Mouse (Mus musculus) heart, postnatal 0 days (tissue): ENCODE results near the gene Cln6. TPM values are rescaled to one million over a fixed set of nuclear protein-coding genes. Genes with fewer than 3 reads are reported as not detected.
"Not testable (repeated sequence)": the region's sequence is repeated elsewhere in the genome, so short reads cannot be mapped to it uniquely, and the experiment has no call there.

ENCODE experiments used
- ATAC-seq: fragments of 200-750 bp; cut with Nextera tagmentation; 2 replicates; pipeline ENCODE4 v1.8.0; 2017; ENCODE audit warnings: low read depth, moderate number of reproducible peaks, moderate library complexity; ENCODE audit not compliant: insufficient read depth
- DNase-seq: peaks from one replicate; pipeline ENCODE4 v3.0.0-alpha.2; 2016; ENCODE audit warnings: low spot score
- H3K27ac ChIP-seq: fragments of 300-500 bp; sonication (generic); 2 replicates; pipeline ENCODE4 v1.5.1; 2014; ENCODE audit warnings: low read depth, mild to moderate bottlenecking
- H3K27me3 ChIP-seq: fragments of 300-500 bp; sonication (generic); 2 replicates; pipeline ENCODE4 v1.6.1; 2014; ENCODE audit warnings: low read length, mixed read lengths; ENCODE audit not compliant: control insufficient read depth, insufficient read depth
- H3K36me3 ChIP-seq: fragments of 300-500 bp; sonication (generic); replicated peaks from 2 replicates; pipeline ENCODE4 v1.6.1; 2014; ENCODE audit warnings: low read length, mixed read lengths; ENCODE audit not compliant: control insufficient read depth, insufficient read depth
- H3K4me1 ChIP-seq: fragments of 300-500 bp; sonication (generic); 2 replicates; pipeline ENCODE4 v1.6.1; 2014; ENCODE audit warnings: antibody characterized with exemption; ENCODE audit not compliant: control insufficient read depth, insufficient read depth
- H3K4me2 ChIP-seq: fragments of 300-500 bp; sonication (generic); 2 replicates; pipeline ENCODE4 v1.6.1; 2014; ENCODE audit warnings: low read depth, mild to moderate bottlenecking, low read length, moderate library complexity
- H3K4me3 ChIP-seq: fragments of 300-500 bp; sonication (generic); 2 replicates; pipeline ENCODE4 v1.5.1; 2014; ENCODE audit warnings: low read depth, low read length
- H3K9ac ChIP-seq: fragments of 300-500 bp; sonication (generic); replicated peaks from 2 replicates; pipeline ENCODE4 v1.6.1; 2014; ENCODE audit warnings: low read depth, low read length, mixed read lengths
- H3K9me3 ChIP-seq: fragments of 300-500 bp; sonication (generic); replicated peaks from 2 replicates; pipeline ENCODE4 v1.6.1; 2016; ENCODE audit warnings: low read length; ENCODE audit not compliant: control insufficient read depth
- CTCF ChIP-seq: IDR thresholded peaks from 2 replicates; pipeline ENCODE4 v1.5.1; 2016; ENCODE audit warnings: antibody characterized with exemption, control low read depth, low read depth
- EP300 ChIP-seq: IDR thresholded peaks from 2 replicates; pipeline ENCODE4 v1.6.1; 2016; ENCODE audit warnings: antibody characterized with exemption, low read depth
- WGBS: fragments of 180-500 bp; shearing (Covaris S2); extraction: QIAGEN DNeasy Blood & Tissue Kit; methylation state at CpG from one replicate; pipeline ENCODE4 v1.1.7; 2014; 5-methylcytosine and 5-hydroxymethylcytosine counted together
- polyA plus RNA-seq: library from polyadenylated mRNA; unstranded; fragments of >200 nt; fragmentation: Nextera tagmentation; extraction: Ambion mirVana; gene quantifications from 2 replicates; pipeline ENCODE4 v1.2.1, GENCODE M21; 2015
- total RNA-seq: library from RNA; depleted of rRNA; stranded (reverse); fragments of >200 nt; gene quantifications from 2 replicates; pipeline ENCODE4 v1.2.3, GENCODE M21; 2014; ENCODE audit warnings: low replicate concordance

Cln6 gene
- total and polyA plus RNA-seq, 2 experiments from 2014 or later: 12.3 to 38.3 TPM

DNA sequence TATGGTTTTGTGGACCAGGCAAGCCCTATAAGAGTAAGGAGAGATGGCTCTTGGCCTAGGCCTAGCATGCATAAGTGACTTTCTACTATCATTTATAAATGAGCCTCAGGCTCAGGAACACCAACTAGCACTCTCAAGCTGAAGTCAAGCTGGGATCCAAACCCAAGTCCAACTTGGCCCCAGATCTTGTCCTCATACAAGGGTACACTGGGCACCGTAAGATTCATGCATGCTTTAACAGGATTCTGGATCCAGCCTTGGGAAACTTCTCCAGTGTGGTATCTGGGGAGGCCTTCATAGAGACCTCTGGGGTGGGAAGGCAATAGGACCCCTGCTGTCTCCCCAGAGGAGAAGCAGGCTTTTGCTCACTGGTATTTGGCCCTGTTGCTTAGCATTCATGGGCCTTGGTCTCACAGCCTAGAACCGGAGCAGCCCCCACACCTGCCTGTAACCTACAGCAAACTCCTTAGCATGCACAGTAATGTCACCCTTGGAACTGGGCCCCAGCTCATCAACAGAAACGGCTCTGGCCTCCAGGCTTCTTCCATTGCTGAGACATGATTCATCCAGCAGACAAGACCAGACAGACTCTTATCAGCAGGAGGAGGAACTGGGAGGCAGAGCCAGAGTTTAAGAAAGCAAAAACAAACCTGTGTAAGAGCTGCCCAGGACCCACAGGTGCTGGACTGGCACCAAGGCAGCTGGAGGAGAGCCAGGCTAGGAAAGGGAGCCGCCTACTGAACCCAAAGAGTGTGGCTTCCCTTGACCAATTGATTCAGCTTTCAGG is 20.6 kb upstream of the Cln6 start:
- peaks cover 18% of the 10 kb centered on the region for H3K4me1 ChIP-seq
- peak overlapping the region; percentile 69 for H3K27ac ChIP-seq
- H3K36me3 ChIP-seq: no peaks in the 10 kb centered on the region
- H3K4me3 ChIP-seq: no peak overlapping the region
- no peaks in the 10 kb centered on the region for H3K27me3 ChIP-seq
- H3K4me2 ChIP-seq: no peak overlapping the region
- TF ChIP-seq CTCF (no peak), EP300 (no peak)
- ATAC-seq: no peak
- no peak overlapping the region for H3K9ac ChIP-seq
- no peak for DNase-seq
- 64% methylated on average over 4 of the region's 4 CpGs for WGBS
- no peaks in the 10 kb centered on the region for H3K9me3 ChIP-seq

DNA sequence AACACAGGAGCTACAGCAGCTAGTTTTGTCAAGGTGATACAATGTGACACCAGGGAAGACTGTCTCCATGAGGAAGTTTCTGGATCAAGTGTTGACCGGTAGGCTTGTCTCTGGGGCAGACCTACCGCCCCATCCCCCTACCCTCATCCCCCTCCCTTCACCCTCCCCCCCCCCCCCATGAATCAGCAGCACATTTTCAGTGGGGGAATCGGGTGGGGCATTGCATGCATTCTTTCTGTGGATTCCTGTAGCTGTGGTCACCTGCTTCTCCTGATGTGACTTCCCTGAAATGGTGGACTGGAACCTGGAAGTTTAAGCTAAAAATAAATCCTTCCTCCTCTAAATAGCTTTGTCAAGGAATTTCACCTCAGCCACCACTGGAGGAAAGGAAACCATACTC is 19.1 kb upstream of the Cln6 start:
- no peak for TF ChIP-seq EP300
- TF ChIP-seq CTCF: no peak
- Histone ChIP-seq H3K4me3 (no peak overlapping the region), H3K36me3 (no peaks in the 10 kb centered on the region), H3K9ac (no peak overlapping the region), H3K4me2 (no peak overlapping the region), H3K4me1 (peaks cover 18% of the 10 kb centered on the region), H3K27me3 (no peaks in the 10 kb centered on the region), H3K27ac (no peak overlapping the region), H3K9me3 (no peaks in the 10 kb centered on the region)
- 46% methylated on average over 3 of the region's 3 CpGs for WGBS
- no peak for DNase-seq
- no peak for ATAC-seq

DNA sequence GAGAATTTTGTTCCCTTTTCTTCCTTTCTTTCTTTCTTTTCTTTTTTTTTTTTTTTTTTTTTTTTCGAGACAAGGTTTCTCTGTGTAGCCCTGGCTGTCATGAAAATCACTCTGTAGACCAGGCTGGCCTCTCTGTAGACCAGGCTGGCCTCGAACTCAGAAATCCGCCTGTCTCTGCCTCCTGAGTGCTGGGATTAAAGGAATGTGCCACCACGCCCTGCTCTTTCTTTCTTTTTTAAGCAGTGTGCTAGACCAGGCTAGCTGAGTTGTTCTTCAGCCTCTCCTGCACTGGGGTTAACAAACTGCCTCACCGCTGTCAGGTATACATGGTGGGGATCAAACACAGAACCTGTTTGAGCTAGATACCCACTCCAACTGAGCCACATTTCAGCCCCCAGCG is 18.7 kb upstream of the Cln6 start:
- not testable (repeated sequence) for ATAC-seq, H3K9me3 ChIP-seq, H3K27me3 ChIP-seq, H3K27ac ChIP-seq, DNase-seq, H3K4me3 ChIP-seq, H3K4me2 ChIP-seq, H3K36me3 ChIP-seq, H3K9ac ChIP-seq
- 88% methylated on average over 6 of the region's 6 CpGs for WGBS
- peaks cover 18% of the 10 kb centered on the region for H3K4me1 ChIP-seq

DNA sequence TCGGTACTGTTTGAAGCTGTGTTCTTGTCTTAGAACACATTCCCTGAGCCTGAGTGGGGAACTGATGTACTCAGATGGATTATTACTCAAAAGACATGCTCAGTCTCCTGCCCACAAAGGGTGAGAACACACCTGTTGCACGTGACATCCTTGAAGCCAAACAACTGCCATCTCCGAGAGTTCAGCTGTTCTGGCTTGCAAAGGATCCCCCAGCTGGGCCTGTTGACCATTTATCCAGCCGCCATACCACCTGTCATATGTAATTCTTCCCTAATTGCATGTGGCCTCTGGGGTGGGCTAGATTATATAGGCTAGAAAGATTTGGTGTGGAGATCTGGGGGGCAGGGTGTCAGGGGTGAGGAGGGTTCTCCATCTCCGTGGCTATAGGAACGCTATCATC is 17.8 kb upstream of the Cln6 start:
- H3K36me3 ChIP-seq: no peaks in the 10 kb centered on the region
- no peak for ATAC-seq
- no peak overlapping the region for H3K4me2 ChIP-seq
- 90% methylated on average over 6 of the region's 6 CpGs for WGBS
- H3K4me1 ChIP-seq: peaks cover 18% of the 10 kb centered on the region
- TF ChIP-seq CTCF: no peak
- no peak for TF ChIP-seq EP300
- no peak for DNase-seq
- H3K27me3 ChIP-seq: no peaks in the 10 kb centered on the region
- H3K27ac ChIP-seq: no peak overlapping the region
- H3K9me3 ChIP-seq: no peaks in the 10 kb centered on the region
- no peak overlapping the region for H3K4me3 ChIP-seq
- no peak overlapping the region for H3K9ac ChIP-seq

DNA sequence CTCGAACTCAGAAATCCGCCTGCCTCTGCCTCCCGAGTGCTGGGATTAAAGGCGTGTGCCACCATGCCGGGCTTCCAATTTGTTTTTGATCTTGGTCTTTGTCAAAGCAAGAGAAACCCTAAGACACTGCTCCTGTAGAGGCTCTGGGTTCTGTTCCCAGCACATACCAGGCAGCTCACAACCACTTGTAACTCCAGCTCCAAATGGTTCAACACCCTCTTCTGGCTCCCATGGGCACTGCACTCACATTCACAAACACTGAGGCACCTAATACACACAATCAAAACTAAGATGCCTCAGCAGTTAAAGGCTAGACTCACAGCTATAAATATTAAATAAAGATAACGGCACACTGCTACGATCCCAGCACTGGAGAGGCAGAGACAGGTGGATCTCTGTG is 16.8 kb upstream of the Cln6 start:
- DNase-seq (no peak), ATAC-seq (no peak)
- no peaks in the 10 kb centered on the region for H3K36me3 ChIP-seq
- no peak overlapping the region for H3K4me2 ChIP-seq
- peaks cover 16% of the 10 kb centered on the region for H3K4me1 ChIP-seq
- 96% methylated on average over 7 of the region's 7 CpGs for WGBS
- H3K27ac ChIP-seq: no peak overlapping the region
- H3K27me3 ChIP-seq: no peaks in the 10 kb centered on the region
- H3K4me3 ChIP-seq: no peak overlapping the region
- TF ChIP-seq CTCF (no peak), EP300 (no peak)
- no peaks in the 10 kb centered on the region for H3K9me3 ChIP-seq
- no peak overlapping the region for H3K9ac ChIP-seq

DNA sequence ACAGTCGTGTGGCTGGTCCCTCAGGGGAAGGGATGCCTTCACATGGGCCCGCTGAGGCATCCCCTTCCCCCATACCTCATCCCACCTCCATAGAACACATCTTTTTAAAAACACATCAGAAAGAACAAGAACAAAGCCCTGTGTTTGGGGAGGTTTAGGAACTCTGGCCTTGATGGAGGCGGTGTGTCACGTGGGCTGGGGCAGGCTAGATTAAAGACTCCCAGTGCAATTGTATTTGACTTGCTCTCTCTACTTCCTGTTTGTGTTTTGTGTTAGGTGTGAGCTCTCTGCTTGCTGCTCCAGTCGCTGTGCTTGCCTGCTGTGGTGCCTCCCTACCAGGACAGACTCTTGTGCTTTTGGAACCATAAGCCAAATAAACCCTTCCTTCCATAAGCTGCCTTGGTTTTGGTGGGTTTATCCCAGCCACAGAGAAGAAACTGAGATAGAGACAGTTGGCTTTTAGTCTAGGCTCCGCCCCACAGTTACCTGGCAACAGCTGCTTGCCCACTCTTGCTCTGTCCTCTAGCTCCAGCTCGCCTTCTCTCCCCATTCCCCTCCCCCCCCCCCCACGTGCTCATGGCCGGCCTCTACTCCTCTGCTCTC is 12.7 kb upstream of the Cln6 start:
- H3K27ac ChIP-seq: no peak overlapping the region
- TF ChIP-seq CTCF: no peak
- no peak for TF ChIP-seq EP300

More for the DNA sequence above, 12.7 kb upstream of the Cln6 start:
- H3K27me3 ChIP-seq: no peaks in the 10 kb centered on the region
- no peak for DNase-seq
- WGBS: 31% methylated on average over 6 of the region's 9 CpGs
- no peaks in the 10 kb centered on the region for H3K9me3 ChIP-seq
- H3K4me1 ChIP-seq: peaks cover 5% of the 10 kb centered on the region; the same call in 1 of the 2 replicates
- no peak overlapping the region for H3K4me3 ChIP-seq
- no peak overlapping the region for H3K4me2 ChIP-seq
- no peak overlapping the region for H3K9ac ChIP-seq
- no peaks in the 10 kb centered on the region for H3K36me3 ChIP-seq
- no peak for ATAC-seq
